Mouse (Mus musculus) limb, embryonic 14.5 days (tissue): ENCODE data around the gene BC025920. TPM values are rescaled to one million over a fixed set of nuclear protein-coding genes. Genes with fewer than 3 reads are reported as not detected.

Experiments
- ATAC-seq: fragments of 200-750 bp; cut with Nextera tagmentation; 2 replicates; pipeline ENCODE4 v1.8.0; 2017; ENCODE audit warnings: low read depth, moderate number of reproducible peaks, moderate TSS enrichment; ENCODE audit not compliant: low FRiP score
- DNase-seq: peaks from one replicate; pipeline ENCODE4 v3.0.0-alpha.2; 2015; ENCODE audit warnings: low spot score
- H3K27ac ChIP-seq: fragments of 300-500 bp; sonication (generic); replicated peaks from 2 replicates; pipeline ENCODE4 v1.5.1; 2014; ENCODE audit warnings: low read depth, mild to moderate bottlenecking, low read length, moderate library complexity, mixed read lengths
- H3K27me3 ChIP-seq: fragments of 300-500 bp; sonication (generic); 2 replicates; pipeline ENCODE4 v1.6.1; 2014; ENCODE audit warnings: low read length, mixed read lengths; ENCODE audit not compliant: control insufficient read depth, insufficient read depth
- H3K36me3 ChIP-seq: fragments of 300-500 bp; sonication (generic); 2 replicates; pipeline ENCODE4 v1.6.1; 2014; ENCODE audit warnings: mild to moderate bottlenecking, low read length, moderate library complexity, mixed read lengths; ENCODE audit not compliant: control insufficient read depth, insufficient read depth
- H3K4me1 ChIP-seq: fragments of 300-500 bp; sonication (generic); 2 replicates; pipeline ENCODE4 v1.6.1; 2014; ENCODE audit warnings: antibody characterized with exemption, low read length, mixed read lengths; ENCODE audit not compliant: control insufficient read depth, insufficient read depth
- H3K4me2 ChIP-seq: fragments of 300-500 bp; sonication (generic); replicated peaks from 2 replicates; pipeline ENCODE4 v1.6.1; 2014; ENCODE audit warnings: low read depth, mild to moderate bottlenecking, low read length, moderate library complexity; ENCODE audit not compliant: severe bottlenecking
- H3K4me3 ChIP-seq: fragments of 300-500 bp; sonication (generic); replicated peaks from 2 replicates; pipeline ENCODE4 v1.5.1; 2014; ENCODE audit warnings: low read length
- H3K9ac ChIP-seq: fragments of 300-500 bp; sonication (generic); 2 replicates; pipeline ENCODE4 v1.6.1; 2014; ENCODE audit warnings: mild to moderate bottlenecking, low read depth, low read length, moderate library complexity; ENCODE audit not compliant: severe bottlenecking
- H3K9me3 ChIP-seq: fragments of 300-500 bp; sonication (generic); 2 replicates; pipeline ENCODE4 v1.6.1; 2016; ENCODE audit warnings: low read length; ENCODE audit not compliant: control insufficient read depth
- POLR2A ChIP-seq: fragments of 200-500 bp; IDR thresholded peaks from 2 replicates; pipeline ENCODE4 v1.8.0; 2012; ENCODE audit warnings: inconsistent platforms, mild to moderate bottlenecking, moderate library complexity, borderline replicate concordance; ENCODE audit not compliant: insufficient read depth, insufficient read length; ENCODE audit errors: extremely low read depth
- WGBS: fragments of 180-500 bp; shearing (Covaris S2); extraction: QIAGEN DNeasy Blood & Tissue Kit; methylation state at CpG from one replicate; pipeline ENCODE4 v1.1.7; 2014; 5-methylcytosine and 5-hydroxymethylcytosine counted together
- polyA plus RNA-seq, 2 experiments: library from polyadenylated mRNA; depleted of rRNA in 1 of 2; stranded (reverse) in 1 of 2; unstranded in 1 of 2; fragments of >200 nt; fragmentation: Nextera tagmentation in 1 of 2; extraction: Ambion mirVana in 1 of 2; gene quantifications; 2 replicates each; pipeline versions ENCODE4 v1.2.1 to v1.2.3; 2012 to 2014

The BC025920 gene
- polyA plus RNA-seq, 2 experiments, result 0.78 to 3.8 TPM

- no peak overlapping the region for H3K4me3 ChIP-seq
- H3K27ac ChIP-seq, result peak overlapping the region; percentile 40; the same call in 1 of the 2 replicates
- no peak overlapping the region for H3K9ac ChIP-seq
- no peaks in the 10 kb centered on the region for H3K9me3 ChIP-seq
- TF ChIP-seq POLR2A, result no peak
- ATAC-seq (peak; percentile 75), DNase-seq (peak; percentile 66)
- whole genome bisulfite sequencing, result 19% methylated on average over 6 of the region's 6 CpGs
- no peak overlapping the region for H3K4me2 ChIP-seq
- peaks cover 12% of the 10 kb centered on the region for H3K4me1 ChIP-seq
- no peaks in the 10 kb centered on the region for H3K27me3 ChIP-seq
- no peaks in the 10 kb centered on the region for H3K36me3 ChIP-seq
Measured at GRCm38 (mm10) chr10:81615486-81615885, 9.4 kb downstream of the BC025920 start.

GRCm38 (mm10) chr10:81619976-81620375 is 13.9 kb downstream of the BC025920 start:
- Histone ChIP-seq H3K9ac (no peak overlapping the region), H3K36me3 (peaks cover 40% of the 10 kb centered on the region), H3K27me3 (no peaks in the 10 kb centered on the region), H3K4me3 (no peak overlapping the region), H3K4me1 (peaks cover 11% of the 10 kb centered on the region), H3K27ac (no peak overlapping the region), H3K4me2 (no peak overlapping the region), H3K9me3 (no peaks in the 10 kb centered on the region)
- TF ChIP-seq POLR2A, result no peak
- WGBS, result 75% methylated on average over 5 of the region's 5 CpGs
- ATAC-seq (no peak), DNase-seq (no peak)

DNA sequence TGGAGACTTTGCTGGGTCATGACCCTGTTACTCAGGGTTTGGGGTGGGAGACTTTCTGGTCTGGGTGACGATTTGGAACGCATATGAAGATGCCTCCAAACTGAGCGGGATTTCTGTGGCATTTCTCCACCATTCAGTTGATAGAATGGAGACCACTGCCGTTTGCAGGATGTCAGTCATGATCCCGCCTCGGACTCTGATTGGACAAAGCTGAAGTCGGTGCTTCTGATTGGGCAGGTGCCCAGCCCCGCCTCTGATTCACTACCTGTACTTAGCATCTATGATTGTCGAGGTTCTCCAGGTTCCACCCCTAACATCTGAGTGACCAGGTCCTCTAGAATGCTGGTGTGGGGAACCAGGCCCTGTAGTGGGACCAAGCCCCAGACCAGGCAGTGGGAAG is 14.7 kb downstream of the BC025920 start:
- H3K9ac ChIP-seq, result no peak overlapping the region
- DNase-seq (no peak), ATAC-seq (no peak)
- no peak overlapping the region for H3K4me2 ChIP-seq
- H3K36me3 ChIP-seq, result peaks cover 48% of the 10 kb centered on the region
- 49% methylated on average over 9 of the region's 9 CpGs for WGBS
- no peak overlapping the region for H3K4me3 ChIP-seq
- H3K4me1 ChIP-seq, result peaks cover 3% of the 10 kb centered on the region; the same call in 1 of the 2 replicates
- H3K9me3 ChIP-seq, result no peaks in the 10 kb centered on the region
- no peak for TF ChIP-seq POLR2A
- H3K27me3 ChIP-seq, result no peaks in the 10 kb centered on the region
- no peak overlapping the region for H3K27ac ChIP-seq

- Histone ChIP-seq H3K9ac (no peak overlapping the region), H3K4me3 (no peak overlapping the region), H3K4me2 (no peak overlapping the region), H3K4me1 (peaks cover 13% of the 10 kb centered on the region), H3K27me3 (no peaks in the 10 kb centered on the region), H3K9me3 (no peaks in the 10 kb centered on the region), H3K36me3 (peaks cover 52% of the 10 kb centered on the region), H3K27ac (no peak overlapping the region)
- 60% methylated on average over 8 of the region's 8 CpGs for WGBS
- no peak for DNase-seq
- ATAC-seq, result no peak
- TF ChIP-seq POLR2A, result no peak
Measured at GRCm38 (mm10) chr10:81623441-81623840, 17.4 kb downstream of the BC025920 start.

DNA sequence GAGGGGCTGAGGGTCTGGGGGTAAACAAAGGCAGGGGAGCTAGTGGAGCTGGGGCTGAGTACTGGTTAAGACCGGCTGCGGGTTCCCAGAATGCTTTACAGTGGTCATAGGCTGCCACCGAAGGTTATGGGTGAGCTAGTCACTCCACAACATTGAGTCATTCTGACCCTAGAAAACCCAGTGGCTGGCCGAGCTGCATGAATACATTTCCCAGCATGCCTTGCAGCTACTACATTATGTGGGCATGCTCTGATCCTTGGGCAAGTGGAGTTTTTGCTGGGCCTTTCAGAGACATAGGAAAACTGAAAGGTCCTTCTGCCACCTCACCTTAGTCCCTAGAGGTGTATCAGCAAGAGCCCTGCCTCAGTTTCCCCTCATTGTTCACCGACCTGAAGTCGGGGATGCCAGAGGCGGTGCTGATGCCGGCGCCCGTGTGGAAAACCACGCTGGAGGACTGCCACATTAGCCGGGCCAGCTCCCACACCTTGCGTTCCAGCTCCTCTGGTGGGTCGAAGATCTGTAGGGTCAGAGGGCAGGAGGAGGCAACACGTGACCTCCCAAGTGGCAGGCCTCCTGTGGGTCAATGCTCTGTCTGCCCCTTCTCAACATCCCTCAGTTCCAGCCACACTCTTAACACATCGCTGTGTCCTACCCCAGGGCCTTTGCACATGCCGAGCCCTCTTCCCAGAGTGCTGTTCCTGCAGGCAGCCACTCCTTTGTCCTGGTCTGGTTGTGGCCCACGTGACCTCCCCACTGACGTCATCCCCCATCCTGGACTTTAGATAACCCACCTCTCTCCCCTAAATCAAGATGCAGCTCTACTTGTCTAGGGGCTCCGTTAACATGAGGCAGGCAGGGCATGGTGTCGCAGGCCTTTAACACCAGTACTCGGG is 20.3 kb downstream of the BC025920 start:
- no peak for DNase-seq
- H3K27ac ChIP-seq, result peak overlapping the region; percentile 67; the same call in 1 of the 2 replicates

More for the DNA sequence above, 20.3 kb downstream of the BC025920 start:
- no peaks in the 10 kb centered on the region for H3K9me3 ChIP-seq
- peak overlapping the region; percentile 65 for H3K4me3 ChIP-seq
- ATAC-seq, result no peak
- peak overlapping the region; percentile 67 for H3K9ac ChIP-seq
- 88% methylated on average over 22 of the region's 22 CpGs for WGBS
- H3K36me3 ChIP-seq, result peaks cover 46% of the 10 kb centered on the region
- TF ChIP-seq POLR2A, result no peak
- H3K4me1 ChIP-seq, result peaks cover 13% of the 10 kb centered on the region
- H3K27me3 ChIP-seq, result no peaks in the 10 kb centered on the region
- H3K4me2 ChIP-seq, result peak overlapping the region; percentile 69
